Comparison of ENCODE assay signal across 8 mouse cellular contexts in genomic region chr8:126847664-126848353, GRCm38 (mm10).
DNase-seq lines count a peak whose midpoint lies in the region; ATAC-seq and TF ChIP-seq lines count a peak whose summit lies in the region.

No protein-coding gene starts in this region.

- no peaks in the 10 kb centered on the region for H3K36me3 ChIP-seq in C2C12 (ENCODE audit: control insufficient read depth, insufficient read depth)
- peaks cover 0 to 32% of the 10 kb centered on the region in 2 experiments; a peak in 2 of 4 replicates for H3K36me3 ChIP-seq in MEL (ENCODE audit: control insufficient read depth in 1 of 2, insufficient read depth in 2 of 2, low read length in 2 of 2)
- no peaks in the 10 kb centered on the region for H3K36me3 ChIP-seq in myocyte (ENCODE audit: control insufficient read depth, insufficient read depth)
- no peaks in the 10 kb centered on the region for H3K36me3 ChIP-seq in midbrain, embryonic 16.5 days (ENCODE audit: control insufficient read depth, insufficient read depth, low read length)

- TF ChIP-seq CTCF in C2C12 (IDR thresholded peaks at IDR 0.05; ENCODE audit: control insufficient read depth, insufficient read depth, insufficient read length) (no peak), MEL (IDR thresholded peaks at IDR 0.05 in 2 of 3, conservative IDR thresholded peaks at IDR 0.05 in 1 of 3; ENCODE audit: control insufficient read depth in 1 of 3, insufficient read depth in 1 of 3, low read depth in 2 of 3, low read length in 3 of 3, poor library complexity in 1 of 3, severe bottlenecking in 1 of 3) (no peak)

- H3K27me3 ChIP-seq in C2C12 (ENCODE audit: control insufficient read depth, insufficient read depth, insufficient read length) (no peaks in the 10 kb centered on the region), MEL (ENCODE audit: control insufficient read depth in 1 of 2, insufficient read depth in 2 of 2, low read length in 2 of 2) (no peaks in the 10 kb centered on the region), myocyte (ENCODE audit: control insufficient read depth, insufficient read depth, insufficient read length) (no peaks in the 10 kb centered on the region)
- no peaks in the 10 kb centered on the region for H3K27me3 ChIP-seq in midbrain, embryonic 16.5 days (ENCODE audit: control insufficient read depth, insufficient read depth, low read depth, low read length)

- H3K79me3 ChIP-seq in C2C12 (ENCODE audit: low read depth) = no peaks in the 10 kb centered on the region

- H3K4me3 ChIP-seq in C2C12 (ENCODE audit: insufficient read depth, poor library complexity, severe bottlenecking) (no peak overlapping the region), MEL (ENCODE audit: control insufficient read depth in 1 of 2, insufficient read depth in 1 of 2, low read depth in 2 of 2, low read length in 2 of 2) (no peak overlapping the region), myocyte (no peak overlapping the region)
- H3K4me3 ChIP-seq in midbrain, embryonic 16.5 days (ENCODE audit: low read depth, low read length) = no peak overlapping the region

- TF ChIP-seq EP300 in MEL (IDR thresholded peaks at IDR 0.05; ENCODE audit: low read depth in 1 of 2, low read length in 2 of 2) = peak; percentile 31 to 72; a peak in 3 of 4 replicates

- H3K79me2 ChIP-seq in C2C12 (ENCODE audit: control insufficient read depth, insufficient read depth) = no peaks in the 10 kb centered on the region
- H3K79me2 ChIP-seq in MEL (ENCODE audit: control insufficient read depth, insufficient read depth, low read length, poor library complexity) = no peaks in the 10 kb centered on the region; the same call in 1 of the 2 replicates
- no peaks in the 10 kb centered on the region for H3K79me2 ChIP-seq in myocyte (ENCODE audit: control insufficient read depth, insufficient read depth)

- peak; percentile 67 for ATAC-seq in inflammation-experienced regulatory T-cells, adult 6 months
- no peak for ATAC-seq in midbrain, embryonic 16.5 days

- H3K4me2 ChIP-seq in myocyte (ENCODE audit: low read depth) = peak overlapping the region; percentile 36
- no peak overlapping the region for H3K4me2 ChIP-seq in midbrain, embryonic 16.5 days (ENCODE audit: low read length)

- DNase-seq in MEL (ENCODE audit: low read depth, low spot score) = peak; percentile 79
- DNase-seq in gastrocnemius, postnatal 4 days (ENCODE audit: low spot score in 2 of 2) = no peak
- no peak for DNase-seq in right cerebral cortex, postnatal 14 days
- DNase-seq in ovary, postnatal 10 days (ENCODE audit: low spot score) = no peak

- no peak for TF ChIP-seq RAD21 in MEL (IDR thresholded peaks at IDR 0.05; ENCODE audit: low read depth, low read length)

- H3K9ac ChIP-seq in MEL (ENCODE audit: control insufficient read depth, low read depth, low read length, poor library complexity, severe bottlenecking) = peak overlapping the region; percentile 57
- no peak overlapping the region for H3K9ac ChIP-seq in midbrain, embryonic 16.5 days (ENCODE audit: low read depth, low read length)

- H3K4me1 ChIP-seq in MEL (ENCODE audit: control insufficient read depth in 1 of 2, insufficient read depth in 2 of 2, low read length in 2 of 2) = peaks cover 26 to 56% of the 10 kb centered on the region in 2 experiments
- H3K4me1 ChIP-seq in midbrain, embryonic 16.5 days (ENCODE audit: control insufficient read depth, insufficient read depth, low read length) = no peaks in the 10 kb centered on the region

- peak overlapping the region; percentile 76 for H3K27ac ChIP-seq in MEL (ENCODE audit: control insufficient read depth, low read depth, low read length)
- H3K27ac ChIP-seq in midbrain, embryonic 16.5 days (ENCODE audit: low read length) = no peak overlapping the region

- H3K9me3 ChIP-seq in MEL (replicated peaks; ENCODE audit: insufficient read depth, low read length) = no peaks in the 10 kb centered on the region
- H3K9me3 ChIP-seq in midbrain, embryonic 16.5 days (replicated peaks; ENCODE audit: control insufficient read depth, low read length, poor library complexity, severe bottlenecking) = no peaks in the 10 kb centered on the region

- no peak overlapping the region for H3ac ChIP-seq in C2C12 (ENCODE audit: control insufficient read depth, insufficient read length, low read depth)
- H3ac ChIP-seq in myocyte (ENCODE audit: control insufficient read depth, insufficient read length) = no peak overlapping the region

- WGBS in midbrain, embryonic 16.5 days = 80% methylated on average over 8 of the region's 8 CpGs

- TF ChIP-seq POLR2A in MEL (IDR thresholded peaks at IDR 0.05; ENCODE audit: control insufficient read depth in 1 of 2, insufficient read depth in 1 of 2, low read depth in 1 of 2, low read length in 2 of 2, poor library complexity in 1 of 2) (no peak), myocyte (IDR thresholded peaks at IDR 0.05; ENCODE audit: insufficient read length, low read depth) (no peak)

TF ChIP-seq in C2C12, 6 proteins besides CTCF, POLR2A, EP300 and RAD21:
- TF ChIP-seq FOSL1 (IDR thresholded peaks at IDR 0.05; ENCODE audit: insufficient read depth, low read length, poor library complexity, severe bottlenecking) (no peak), USF1 (IDR thresholded peaks at IDR 0.05; ENCODE audit: low read depth) (no peak), MAX (IDR thresholded peaks at IDR 0.05) (peak; percentile 82), CEBPB (IDR thresholded peaks at IDR 0.05; ENCODE audit: low read depth) (peak; percentile 30), MYOD1 (IDR thresholded peaks at IDR 0.05; ENCODE audit: control insufficient read depth, insufficient read length, low read depth) (peak; percentile 81), MYOG (IDR thresholded peaks at IDR 0.05; ENCODE audit: control insufficient read depth, extremely low read depth, insufficient read length) (no peak)

TF ChIP-seq in MEL, 35 proteins besides CTCF, POLR2A, EP300 and RAD21 (continues in another document):
- TF ChIP-seq MXI1 (IDR thresholded peaks at IDR 0.05; ENCODE audit: low read depth, low read length) (peak; percentile 66), CHD2 (IDR thresholded peaks at IDR 0.05; ENCODE audit: low read length) (no peak), TBP (IDR thresholded peaks at IDR 0.05; ENCODE audit: low read depth, low read length) (no peak), ELF1 (IDR thresholded peaks at IDR 0.05; ENCODE audit: low read depth, low read length) (no peak), JUND (IDR thresholded peaks at IDR 0.05; ENCODE audit: low read depth, low read length) (no peak), TCF12 (IDR thresholded peaks at IDR 0.05; ENCODE audit: low read depth, low read length) (peak; percentile 83), NRF1 (IDR thresholded peaks at IDR 0.05; ENCODE audit: insufficient read depth, low read depth, low read length, poor library complexity, severe bottlenecking) (no peak), UBTF (IDR thresholded peaks at IDR 0.05; ENCODE audit: borderline replicate concordance, insufficient read depth, low read depth, low read length) (no peak), MEF2A (IDR thresholded peaks at IDR 0.05; ENCODE audit: extremely low read depth, insufficient replicate concordance, low read depth, low read length, poor library complexity, severe bottlenecking) (no peak), TAL1 (IDR thresholded peaks at IDR 0.05; ENCODE audit: low read length) (peak; percentile 64), CHD1 (IDR thresholded peaks at IDR 0.05; ENCODE audit: low read depth, low read length) (no peak), BHLHE40 (IDR thresholded peaks at IDR 0.05; ENCODE audit: borderline replicate concordance, low read depth, low read length) (peak; percentile 72; the same call in 1 of the 2 replicates), MAZ (IDR thresholded peaks at IDR 0.05; ENCODE audit: low read depth, low read length) (no peak), ZC3H11A (IDR thresholded peaks at IDR 0.05; ENCODE audit: low read depth, low read length) (no peak), KAT2A (conservative IDR thresholded peaks at IDR 0.05; ENCODE audit: low read depth, low read length) (no peak), POLR2AphosphoS2 (IDR thresholded peaks at IDR 0.05; ENCODE audit: low read length) (no peak), MAFK (IDR thresholded peaks at IDR 0.05; ENCODE audit: borderline replicate concordance, low read depth, low read length) (no peak), NELFE (IDR thresholded peaks at IDR 0.05; ENCODE audit: low read depth, low read length) (no peak), ZKSCAN1 (IDR thresholded peaks at IDR 0.05; ENCODE audit: low read depth, low read length) (no peak)

TF ChIP-seq in myocyte, 11 proteins besides CTCF, POLR2A, EP300 and RAD21:
- TF ChIP-seq MYOD1 (IDR thresholded peaks at IDR 0.05; ENCODE audit: control insufficient read depth in 1 of 3, insufficient read length in 2 of 3, low read depth in 2 of 3) (peak; percentile 29 to 93 (median 85)), POLR2AphosphoS2 (IDR thresholded peaks at IDR 0.05; ENCODE audit: insufficient read length, low read depth) (no peak), TCF12 (IDR thresholded peaks at IDR 0.05; ENCODE audit: insufficient read depth, poor library complexity, severe bottlenecking) (peak; percentile 44), SRF (IDR thresholded peaks at IDR 0.05; ENCODE audit: control insufficient read depth, insufficient read length, low read depth) (no peak), TCF3 (IDR thresholded peaks at IDR 0.05; ENCODE audit: insufficient read length, low read depth) (peak; percentile 95), MYOG (IDR thresholded peaks at IDR 0.05; ENCODE audit: control insufficient read depth in 1 of 3, insufficient read depth in 1 of 3, insufficient read length in 2 of 3, low read depth in 2 of 3) (peak; percentile 93 to 100 (median 97)), USF1 (IDR thresholded peaks at IDR 0.05; ENCODE audit: low read depth) (no peak), REST (IDR thresholded peaks at IDR 0.05; ENCODE audit: insufficient read depth, insufficient read length) (no peak), CEBPB (IDR thresholded peaks at IDR 0.05; ENCODE audit: insufficient read depth, poor library complexity, severe bottlenecking) (peak; percentile 32; the same call in 1 of the 2 replicates), E2F4 (IDR thresholded peaks at IDR 0.05; ENCODE audit: insufficient read depth) (no peak), MAX (IDR thresholded peaks at IDR 0.05; ENCODE audit: low read depth) (no peak)
TF ChIP-seq in myocyte: peak in this region for 5.
